Comparison of ENCODE assay signal across 7 mouse cellular contexts in genomic region chr13:90088962-90089824, GRCm38 (mm10). TPM values are rescaled to one million over a fixed set of nuclear protein-coding genes. Genes with fewer than 3 reads are reported as not detected.
DNase-seq lines count a peak whose midpoint lies in the region; ATAC-seq lines count a peak whose summit lies in the region.

Tmem167 (plus strand) TSS chr13:90089123.
Xrcc4 (minus strand) TSS chr13:90089608.

- H3K36me3 ChIP-seq in intestine, embryonic 16.5 days (ENCODE audit: control insufficient read depth, insufficient read depth, low read length), result no peaks in the 10 kb centered on the region
- no peaks in the 10 kb centered on the region for H3K36me3 ChIP-seq in midbrain, embryonic 11.5 days (ENCODE audit: control insufficient read depth, insufficient read depth, low read length)

- peak within 1 kb of the TSS; percentile 83 for H3K27ac ChIP-seq in intestine, embryonic 16.5 days (ENCODE audit: low read length)
- peak within 1 kb of the TSS; percentile 70 for H3K27ac ChIP-seq in midbrain, embryonic 11.5 days (ENCODE audit: low read depth, low read length)

- 2% methylated on average over 41 of the region's 41 CpGs for WGBS in intestine, embryonic 16.5 days
- WGBS in midbrain, embryonic 11.5 days, result 2% methylated on average over 41 of the region's 41 CpGs

- peak within 1 kb of the TSS; percentile 90 for H3K4me3 ChIP-seq in intestine, embryonic 16.5 days (ENCODE audit: low read length)
- H3K4me3 ChIP-seq in midbrain, embryonic 11.5 days (ENCODE audit: low read depth, low read length), result peak within 1 kb of the TSS; percentile 88

- peak; percentile 100 for ATAC-seq in intestine, embryonic 16.5 days
- ATAC-seq in midbrain, embryonic 11.5 days (ENCODE audit: low FRiP score), result peak; percentile 100

- H3K4me1 ChIP-seq in intestine, embryonic 16.5 days (ENCODE audit: control insufficient read depth, insufficient read depth, low read length), result no peaks in the 10 kb centered on the region
- no peaks in the 10 kb centered on the region for H3K4me1 ChIP-seq in midbrain, embryonic 11.5 days (ENCODE audit: control insufficient read depth, insufficient read depth, low read length)

- H3K9me3 ChIP-seq in intestine, embryonic 16.5 days (ENCODE audit: control insufficient read depth, low read length), result no peaks in the 10 kb centered on the region
- no peaks in the 10 kb centered on the region for H3K9me3 ChIP-seq in midbrain, embryonic 11.5 days (ENCODE audit: control insufficient read depth, low read length)

- H3K4me2 ChIP-seq in intestine, embryonic 16.5 days (ENCODE audit: low read depth, low read length), result peak within 1 kb of the TSS; percentile 83
- peak within 1 kb of the TSS; percentile 75 for H3K4me2 ChIP-seq in midbrain, embryonic 11.5 days

- intact Hi-C loops in left cerebral cortex, postnatal 36 days (cut with DNase I), result loop anchor here (1.0 kb wide), 1 partner anchor 349 kb away; no protein-coding TSS in a partner anchor

- H3K27me3 ChIP-seq in intestine, embryonic 16.5 days (replicated peaks; ENCODE audit: control insufficient read depth, insufficient read depth, low read length), result no peaks in the 10 kb centered on the region
- no peaks in the 10 kb centered on the region for H3K27me3 ChIP-seq in midbrain, embryonic 11.5 days (ENCODE audit: control insufficient read depth, insufficient read depth, low read length)

- H3K9ac ChIP-seq in intestine, embryonic 16.5 days (ENCODE audit: low read depth, low read length), result peak within 1 kb of the TSS; percentile 94
- peak within 1 kb of the TSS; percentile 96 for H3K9ac ChIP-seq in midbrain, embryonic 11.5 days (ENCODE audit: low read length)

- peak; percentile 98 for DNase-seq in adrenal gland, adult 8-10 months
- peak; percentile 92 for DNase-seq in embryo, embryonic 9.5 days (ENCODE audit: extremely low spot score)
- DNase-seq in gastrocnemius, postnatal 4 days (ENCODE audit: low spot score in 2 of 2), result peak; percentile 84 to 96
- DNase-seq in left cerebral cortex, postnatal 36 days (ENCODE audit: low spot score in 2 of 2), result peak; percentile 97 to 98
- peak; percentile 98 for DNase-seq in midbrain, embryonic 11.5 days (ENCODE audit: low spot score, missing footprints)
- peak; percentile 96 for DNase-seq in skeletal muscle tissue, adult 2 months (ENCODE audit: low read depth, low spot score)

RNA-seq across cellular contexts. Expression of gene Tmem167, which starts in this region (rescaled TPM):
- 10 to 100 TPM; 18.1 to 20.3 (median 19.5) TPM for total RNA-seq in adrenal gland, adult 8-10 months (2022)
- total RNA-seq in gastrocnemius, postnatal 4 days (2021), result 10 to 100 TPM; 20.8 to 23.0 TPM
- polyA plus RNA-seq in intestine, embryonic 16.5 days (2015; fragmentation: Nextera tagmentation; extraction: Ambion mirVana), result 46.4 and 47.9 TPM in 2 replicates
- total RNA-seq in left cerebral cortex, postnatal 36 days (2021), result 10 to 100 TPM; 23.0 to 25.6 TPM
- 61.6 and 64.0 TPM in 2 replicates for polyA plus RNA-seq in midbrain, embryonic 11.5 days (2014; fragmentation: Nextera tagmentation; extraction: Ambion mirVana)

RNA-seq across cellular contexts. Expression of gene Xrcc4, which starts in this region (rescaled TPM):
- 10 to 100 TPM in 3 of 4 experiments, 1 to 10 TPM in 1; 9.9 to 19.5 (median 16.1) TPM for total RNA-seq in adrenal gland, adult 8-10 months (2022)
- 10 to 100 TPM in 1 of 2 experiments, 1 to 10 TPM in 1; 9.9 to 10.7 TPM for total RNA-seq in gastrocnemius, postnatal 4 days (2021)
- 12.5 and 13.9 TPM in 2 replicates for polyA plus RNA-seq in intestine, embryonic 16.5 days (2015; fragmentation: Nextera tagmentation; extraction: Ambion mirVana)
- total RNA-seq in left cerebral cortex, postnatal 36 days (2021), result 10 to 100 TPM; 18.8 to 19.4 TPM
- polyA plus RNA-seq in midbrain, embryonic 11.5 days (2014; fragmentation: Nextera tagmentation; extraction: Ambion mirVana), result 12.0 and 12.8 TPM in 2 replicates

Comparison
In these comparisons a context has a peak if more than half of its experiments do, and no peak if none do; other contexts are left out.
1. Peak in every context shown above with its lines: DNase-seq, ATAC-seq, H3K4me3 ChIP-seq and H3K27ac ChIP-seq.